Mouse (Mus musculus) spleen, postnatal 36 days (tissue): ENCODE results near the gene Atxn7l1.
"Not testable (repeated sequence)": the region's sequence is repeated elsewhere in the genome, so short reads cannot be mapped to it uniquely, and the experiment has no call there.

Source experiments
- DNase-seq, 2 experiments: peaks; one replicate each; pipeline ENCODE4 v3.0.0; 2022; ENCODE audit warnings: low spot score in 2 of 2, mixed read lengths in 1 of 2

Gene Atxn7l1

DNA sequence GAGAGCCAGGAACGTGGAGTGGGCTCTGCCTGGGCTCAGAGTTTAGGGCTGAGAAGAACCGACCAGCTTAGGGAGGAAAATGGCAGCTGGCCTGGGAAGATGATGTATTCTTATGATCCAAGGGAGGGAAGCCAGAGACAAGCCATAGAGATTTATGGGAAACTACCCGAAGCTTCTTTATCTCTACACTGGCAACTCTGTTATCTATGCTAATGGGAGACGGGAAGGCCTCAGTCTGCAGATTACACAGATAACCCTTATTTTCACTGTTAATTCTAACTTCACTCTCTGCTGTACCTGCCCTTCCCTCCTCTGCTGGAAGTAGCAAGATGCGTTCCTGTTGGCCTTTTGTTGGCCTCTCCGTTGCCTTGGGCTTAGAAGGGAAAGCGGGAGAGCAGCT lies 5.6 kb downstream of the Atxn7l1 start:
- no peak for DNase-seq

DNA sequence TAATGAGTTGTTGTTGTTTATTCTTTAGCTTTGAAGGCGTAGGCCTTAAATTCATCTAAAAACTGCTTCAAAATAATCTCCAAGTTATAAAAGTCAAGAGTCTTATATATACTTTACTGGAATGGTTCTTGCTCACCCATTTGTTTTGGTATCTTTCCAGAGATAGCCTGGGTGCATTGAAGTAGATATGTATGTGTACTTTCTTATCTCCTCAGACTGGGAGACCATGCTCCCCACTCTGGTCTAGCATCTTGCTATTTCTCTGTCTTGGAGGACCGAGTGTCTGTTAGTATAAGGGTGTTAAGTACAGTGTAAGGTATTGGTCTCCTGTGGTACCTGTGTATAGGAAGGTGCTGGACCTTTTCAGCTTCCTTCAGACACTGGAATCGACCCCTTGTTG lies 6.4 kb downstream of the Atxn7l1 start:
- DNase-seq, result no peak

DNA sequence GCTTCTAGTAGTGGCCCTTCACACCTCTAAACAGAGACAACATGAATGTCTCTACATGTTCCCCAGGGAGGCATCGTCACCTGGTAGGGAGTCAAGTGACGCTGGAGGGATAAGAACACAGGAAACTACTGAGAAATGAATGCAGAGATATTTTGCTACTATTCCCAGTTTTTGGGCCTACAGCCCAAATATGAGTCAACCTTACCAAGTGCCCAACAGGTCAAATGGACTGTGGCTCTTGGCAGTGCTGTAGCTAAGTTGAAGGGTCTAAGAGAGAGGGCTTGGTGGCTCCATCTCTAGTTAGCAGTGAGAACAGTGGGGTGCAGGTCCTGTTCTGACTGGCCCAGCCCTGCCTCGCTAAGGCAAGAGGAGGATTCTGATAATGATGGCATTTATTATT lies 7.2 kb downstream of the Atxn7l1 start:
- no peak for DNase-seq

DNA sequence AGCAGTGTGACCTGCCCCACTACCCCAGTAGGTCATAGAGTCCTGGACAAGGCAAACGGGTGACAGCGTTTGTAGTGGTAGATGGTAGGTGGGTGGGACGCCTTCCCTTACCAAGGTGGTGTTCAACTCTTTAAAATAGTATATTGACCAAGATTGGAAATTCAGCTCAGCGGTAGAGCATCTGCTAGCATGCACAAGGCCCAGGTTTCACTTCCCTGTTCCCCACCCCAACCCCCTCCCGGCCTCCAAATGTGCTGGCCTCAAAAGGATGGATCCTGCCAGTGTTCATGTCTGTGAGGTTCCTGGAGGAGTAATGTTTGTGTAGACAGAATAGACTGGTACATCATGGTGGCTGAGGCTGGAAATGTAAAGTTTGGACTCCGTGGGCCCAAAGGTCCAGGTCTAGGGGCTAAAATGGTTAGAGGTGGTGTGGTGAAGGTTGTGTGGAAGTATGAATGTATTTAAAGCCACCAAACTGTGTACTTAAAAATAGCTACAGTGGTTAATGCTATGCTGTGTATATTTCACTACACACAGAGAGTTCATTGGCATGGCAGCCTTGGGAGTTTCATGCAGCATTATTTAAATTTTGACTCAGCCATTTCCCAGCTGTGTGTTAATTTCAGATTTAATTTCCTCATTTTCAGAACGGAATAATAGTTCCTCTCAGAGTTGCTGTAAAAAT lies 9.0 kb downstream of the Atxn7l1 start:
- peak; percentile 53 to 63 for DNase-seq

DNA sequence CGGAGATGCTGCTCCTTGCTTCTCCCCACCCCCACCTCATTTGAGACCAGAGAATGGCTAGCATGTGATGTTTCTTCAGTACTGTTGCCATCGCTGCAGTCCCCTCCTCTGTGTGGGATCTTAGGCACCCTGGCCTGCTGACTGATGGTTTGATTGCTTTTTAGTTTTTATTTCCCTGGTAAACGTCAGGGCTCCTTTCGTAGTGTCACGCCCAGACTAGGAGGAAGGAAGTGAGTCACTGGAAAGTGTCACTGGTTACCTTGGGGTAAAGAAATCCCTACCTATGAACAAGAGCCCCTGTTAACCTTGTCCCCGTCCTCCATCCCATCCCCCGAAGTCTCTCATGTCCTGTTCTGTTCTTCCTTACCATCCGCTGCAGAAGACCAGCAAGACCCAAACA lies 10.8 kb downstream of the Atxn7l1 start:
- DNase-seq, result no peak

DNA sequence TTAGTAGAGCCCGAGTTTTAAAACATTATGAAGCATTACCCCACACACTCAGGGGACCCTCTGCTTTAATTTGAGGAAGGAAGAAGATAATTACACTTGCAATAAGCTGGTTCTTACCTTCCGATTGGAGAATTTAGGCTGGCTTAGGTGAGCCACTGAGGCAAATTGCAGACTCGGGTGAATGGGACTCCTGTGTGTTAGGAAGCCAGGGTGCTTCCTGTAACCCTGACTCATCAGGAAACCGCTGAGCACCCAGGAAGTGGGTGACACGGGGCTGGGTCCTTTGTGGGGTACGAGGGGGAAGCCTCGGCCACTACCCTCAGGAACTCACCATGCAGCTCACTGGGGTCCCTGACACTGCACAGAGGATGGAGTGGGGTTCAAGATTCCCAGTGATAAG lies 12.9 kb downstream of the Atxn7l1 start:
- peak in 1 of 2 experiments; percentile 25 for DNase-seq

DNA sequence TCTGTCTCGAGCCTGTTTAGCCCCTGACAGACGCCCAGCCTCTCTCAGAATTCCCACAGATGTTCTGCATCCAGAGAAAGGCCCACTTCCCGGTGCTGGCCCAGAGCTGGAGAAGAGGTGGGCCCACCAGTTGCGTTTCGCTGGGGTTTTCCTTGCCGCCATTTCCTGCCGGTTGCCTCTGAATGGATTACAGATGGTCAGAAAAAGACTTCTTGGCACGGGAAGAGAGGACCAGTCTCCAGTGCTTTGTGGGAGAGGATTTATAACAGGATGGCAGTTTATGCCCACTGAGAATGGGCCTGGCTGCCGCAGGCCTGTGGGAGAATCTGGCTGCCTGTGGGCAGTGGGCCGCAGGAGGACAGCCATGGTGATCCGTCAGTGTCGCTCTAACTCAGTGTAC lies 15.0 kb downstream of the Atxn7l1 start:
- DNase-seq, result no peak

DNA sequence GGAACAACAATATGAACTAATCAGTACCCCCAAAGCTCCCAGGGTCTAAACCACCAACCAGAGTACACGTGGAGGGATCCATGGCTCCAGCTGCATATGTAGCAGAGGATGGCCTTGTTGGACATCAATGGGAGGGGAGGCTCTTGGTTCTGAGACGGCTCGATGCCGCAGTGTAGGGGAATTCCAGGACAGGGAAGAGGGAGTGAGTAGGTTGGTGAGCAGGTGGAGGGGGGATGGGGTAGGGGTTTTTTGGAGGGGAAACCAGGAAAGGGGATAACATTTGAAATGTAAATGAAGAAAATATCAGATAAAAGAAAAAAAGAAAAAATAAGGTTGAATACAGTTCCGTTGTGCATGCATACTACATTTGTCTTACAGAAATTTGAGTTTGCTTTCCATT lies 16.5 kb downstream of the Atxn7l1 start:
- DNase-seq, result not testable (repeated sequence)

DNA sequence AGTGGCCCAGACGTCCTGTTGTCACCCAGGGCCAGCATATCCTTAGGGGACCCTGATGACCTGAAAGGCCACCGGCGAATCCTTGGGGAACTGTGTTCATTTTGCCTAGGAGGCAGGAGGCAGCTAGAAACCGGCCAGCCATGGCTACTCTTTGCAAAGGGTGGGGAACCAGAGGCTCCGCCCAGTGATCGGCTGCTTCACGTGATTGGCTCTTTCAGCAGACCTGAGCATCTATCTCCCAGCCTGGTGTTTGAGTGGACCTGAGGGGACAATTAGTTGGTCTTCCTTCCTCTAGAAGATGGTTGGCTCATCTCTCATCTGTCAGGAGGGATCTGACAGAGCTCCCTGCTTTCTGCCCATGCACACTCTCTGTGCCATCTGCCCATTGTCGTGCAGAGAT lies 19.2 kb downstream of the Atxn7l1 start:
- DNase-seq, result no peak

DNA sequence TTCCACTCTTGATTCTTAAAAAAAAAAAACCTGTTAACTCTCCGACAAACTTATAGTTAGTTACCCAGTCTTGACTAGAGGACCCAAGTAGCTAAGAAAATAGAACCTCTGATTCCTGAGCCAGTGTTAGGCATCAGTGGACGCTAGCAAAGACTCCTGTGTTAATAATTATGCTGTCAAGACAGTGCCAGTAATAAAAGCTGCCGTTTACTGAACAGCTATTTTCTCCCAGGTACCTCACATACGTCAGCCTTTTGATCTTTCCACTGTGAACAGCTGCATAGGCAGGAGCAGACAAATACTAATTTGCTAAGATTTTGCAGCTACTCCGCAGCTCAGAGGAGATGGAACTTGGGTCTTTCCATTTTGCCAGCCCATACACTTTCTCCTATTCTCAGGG lies 20.1 kb downstream of the Atxn7l1 start:
- DNase-seq, result no peak

DNA sequence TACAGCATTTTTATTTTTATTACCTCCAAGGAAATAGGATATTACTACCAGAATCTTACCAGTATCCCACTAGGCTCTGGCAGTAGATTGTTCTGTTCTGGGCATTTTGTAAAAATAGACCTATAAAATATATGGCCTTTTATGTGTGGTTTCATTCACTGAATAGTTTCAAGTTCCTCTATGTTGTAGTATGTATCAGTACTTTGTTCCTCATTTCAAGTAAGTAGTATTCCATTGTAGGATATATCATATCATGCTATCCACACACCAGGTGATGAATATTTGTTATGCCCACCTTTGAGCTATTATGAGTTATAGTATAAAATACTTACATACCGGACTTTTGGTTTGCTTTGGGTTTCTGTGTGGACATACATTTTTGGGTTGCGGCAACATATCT lies 21.0 kb downstream of the Atxn7l1 start:
- DNase-seq, result no peak

DNA sequence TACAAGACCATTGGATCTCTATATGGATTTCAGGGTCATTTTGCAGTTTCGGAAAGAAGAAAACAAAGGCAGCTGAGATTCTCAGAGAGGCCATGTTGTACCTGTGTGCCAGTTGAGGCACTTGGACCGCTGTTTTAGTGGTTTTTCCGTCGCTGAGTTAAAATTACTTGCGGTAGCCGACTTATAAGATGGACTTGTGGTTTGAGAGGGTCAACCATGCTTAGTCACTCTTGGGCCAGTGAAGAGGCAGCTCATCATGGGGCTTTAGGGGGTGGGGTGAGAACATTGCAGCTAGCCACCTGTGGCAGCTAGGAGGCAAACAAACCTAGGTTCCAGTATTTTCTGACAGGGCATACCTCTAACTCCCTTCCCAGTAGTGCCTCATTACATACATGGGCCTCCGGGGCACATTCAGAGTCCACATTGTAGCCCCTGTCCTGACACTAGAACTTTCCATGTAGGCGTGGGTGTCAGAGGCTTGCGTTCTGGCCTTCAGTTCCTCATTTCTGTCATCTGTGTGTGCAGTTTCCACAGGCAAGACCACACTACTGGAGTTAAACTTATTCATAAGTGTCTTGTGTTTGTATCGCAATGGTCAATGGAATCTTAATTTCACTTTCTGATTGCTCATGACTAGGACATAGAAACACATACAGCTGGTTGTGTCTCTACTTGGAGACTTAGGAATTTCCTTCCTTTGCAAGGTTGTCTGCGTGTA lies 22.4 kb downstream of the Atxn7l1 start:
- peak; percentile 68 to 71 for DNase-seq

DNA sequence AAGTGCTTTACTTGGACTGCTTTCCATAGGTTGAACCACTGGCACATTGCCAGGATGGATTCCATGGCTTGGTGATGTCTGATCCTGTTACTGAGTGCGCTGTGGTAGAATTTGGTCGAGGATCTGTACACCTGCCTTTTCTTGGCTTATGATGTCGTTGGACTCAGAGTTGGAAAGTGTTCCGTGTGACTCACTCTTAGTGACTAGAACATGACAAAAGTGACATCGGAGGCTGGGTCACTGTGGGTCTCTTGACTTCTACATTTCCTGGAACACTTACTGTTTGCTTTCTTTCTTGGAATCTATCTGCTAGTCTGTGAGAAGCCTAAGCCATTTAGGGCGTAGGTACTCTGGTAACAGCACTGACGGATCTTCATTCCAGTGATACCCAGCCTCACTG lies 23.3 kb downstream of the Atxn7l1 start:
- no peak for DNase-seq

DNA sequence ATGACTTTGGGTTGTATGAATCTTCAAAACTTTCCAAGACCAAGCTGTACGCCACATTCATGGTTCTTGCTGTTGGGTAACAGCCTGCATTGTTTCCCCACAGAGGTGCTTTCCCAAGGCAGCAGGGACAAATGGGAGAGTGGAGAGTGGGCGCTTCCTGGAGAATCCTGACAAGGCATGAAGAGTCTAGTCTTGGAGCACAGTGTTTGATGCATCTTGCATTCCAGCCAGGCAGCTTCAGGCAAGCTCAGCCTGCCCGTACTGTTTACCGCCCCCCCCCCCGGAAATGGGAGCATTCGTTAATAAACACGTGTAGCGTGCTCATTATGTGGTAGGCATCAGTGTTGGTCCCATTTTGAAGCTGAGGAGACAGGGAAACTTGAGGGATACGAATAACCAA lies 25.4 kb downstream of the Atxn7l1 start:
- DNase-seq, result no peak

DNA sequence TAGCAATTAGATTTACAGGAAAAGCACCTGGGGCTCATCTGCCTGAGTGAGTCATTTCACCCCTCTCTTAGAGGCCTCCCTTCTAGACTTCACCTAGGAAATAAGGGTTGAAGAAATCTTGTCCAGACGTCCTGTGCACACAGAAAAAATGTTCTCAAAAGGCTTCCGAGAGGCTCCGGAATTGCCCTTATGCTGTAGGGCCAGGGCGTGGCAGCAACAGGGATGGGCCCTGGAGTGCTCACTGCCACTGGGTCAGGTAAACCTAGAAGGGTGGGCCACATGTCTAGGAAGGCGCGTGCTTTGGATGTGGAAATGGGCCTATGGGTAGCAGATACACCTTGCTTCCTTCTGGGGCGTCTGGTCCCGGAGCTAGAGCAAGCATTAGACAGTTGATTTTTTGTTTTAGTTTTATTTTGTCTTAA lies 26.2 kb downstream of the Atxn7l1 start:
- DNase-seq, result no peak

DNA sequence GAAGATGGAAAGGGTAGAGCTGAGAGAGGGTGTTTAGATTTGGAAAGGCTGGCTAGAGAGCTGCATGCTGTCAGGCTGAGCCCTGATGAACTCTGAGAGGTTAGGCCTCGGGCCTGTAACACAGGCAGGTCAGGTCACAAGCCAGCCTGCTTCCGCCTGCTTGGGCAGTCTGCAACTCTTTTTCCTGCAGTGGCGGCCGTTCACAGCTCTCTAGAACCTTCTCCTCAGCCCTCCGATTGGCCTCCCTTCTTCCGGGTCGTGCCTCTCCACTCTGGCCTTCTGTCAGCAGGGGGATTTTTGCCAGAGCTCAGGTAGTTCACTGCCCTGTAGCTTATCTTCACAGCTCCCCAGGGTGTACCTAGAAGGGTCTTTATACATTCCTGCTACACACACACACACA lies 26.7 kb downstream of the Atxn7l1 start:
- DNase-seq, result no peak

DNA sequence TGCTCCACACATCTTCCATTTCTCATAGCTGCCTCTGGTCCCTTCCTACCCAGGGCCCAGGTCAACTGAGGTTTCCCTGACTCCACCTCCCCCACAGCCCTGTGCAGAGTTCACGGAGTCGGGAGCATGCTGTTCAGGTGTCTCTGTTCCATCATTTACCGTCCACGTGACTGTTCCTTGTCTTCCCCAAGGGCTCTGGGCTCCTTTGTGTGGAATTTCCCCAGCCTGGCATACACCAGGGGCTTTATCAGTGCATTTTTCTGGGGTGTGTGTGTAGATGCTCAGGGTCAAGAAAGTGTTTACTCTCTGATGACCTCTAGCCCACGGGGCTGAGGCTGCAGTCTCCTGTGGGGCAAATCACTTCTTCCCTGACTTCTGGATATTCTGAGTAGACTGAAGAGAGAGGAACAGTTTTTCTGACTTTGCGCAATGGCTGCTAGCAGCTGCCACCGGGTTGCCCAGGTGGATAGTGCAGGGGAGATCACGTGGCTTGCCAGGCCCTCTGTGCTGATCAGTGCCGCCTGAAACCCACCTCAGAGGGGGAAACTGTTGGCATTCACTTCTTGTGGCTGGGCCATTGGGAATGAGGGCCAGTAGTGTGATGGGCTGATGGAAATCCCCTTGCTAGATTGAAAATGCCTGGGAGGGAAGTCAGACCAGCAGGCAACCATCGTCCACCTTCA lies 27.3 kb downstream of the Atxn7l1 start:
- DNase-seq, result no peak

DNA sequence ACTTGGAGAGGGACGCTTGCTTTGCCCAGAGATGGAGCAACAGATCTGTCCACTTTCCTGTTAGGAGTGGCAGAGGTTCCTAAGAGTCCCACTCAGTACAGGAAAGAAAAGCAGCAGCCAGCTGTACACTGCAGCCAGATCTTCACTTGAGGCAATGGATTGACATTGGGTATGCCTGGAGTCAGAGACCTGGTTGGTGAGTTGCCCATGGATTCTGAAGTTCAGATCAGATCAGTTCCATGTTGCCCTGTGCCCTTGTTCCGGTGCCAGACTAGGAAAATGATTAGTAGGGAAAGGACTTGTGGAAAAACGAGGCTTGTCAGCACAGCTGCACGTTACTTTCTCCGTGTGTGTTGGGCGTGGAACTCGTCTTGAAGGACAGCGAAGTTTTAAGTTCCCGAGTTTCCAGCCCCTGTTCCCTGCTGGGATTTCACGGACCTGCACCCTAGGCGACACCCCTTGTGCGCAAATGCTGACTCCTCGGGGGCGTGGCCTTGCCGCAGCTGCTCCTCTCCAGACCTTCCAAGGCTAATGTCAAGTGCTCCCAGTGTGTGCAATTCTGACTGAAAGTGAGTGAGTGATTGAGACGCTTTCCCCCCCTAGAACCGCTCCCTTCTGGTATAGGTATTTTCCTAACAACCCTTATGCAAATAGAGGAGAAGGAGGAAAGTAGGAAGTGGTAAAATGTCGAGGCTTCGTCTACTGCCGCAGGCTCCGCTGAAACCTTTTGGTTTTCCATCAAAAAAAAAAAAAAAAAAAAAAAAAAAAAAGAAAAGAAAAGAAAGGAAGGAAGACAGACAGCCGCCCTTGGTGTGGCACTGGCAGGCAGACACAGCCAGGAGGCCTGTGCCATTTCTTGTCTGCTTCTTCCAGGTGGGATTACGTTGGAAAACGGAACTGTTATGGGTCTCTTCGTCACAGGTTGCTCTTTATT lies 28.4 kb downstream of the Atxn7l1 start:
- DNase-seq, result peak in 1 of 2 experiments; percentile 44

DNA sequence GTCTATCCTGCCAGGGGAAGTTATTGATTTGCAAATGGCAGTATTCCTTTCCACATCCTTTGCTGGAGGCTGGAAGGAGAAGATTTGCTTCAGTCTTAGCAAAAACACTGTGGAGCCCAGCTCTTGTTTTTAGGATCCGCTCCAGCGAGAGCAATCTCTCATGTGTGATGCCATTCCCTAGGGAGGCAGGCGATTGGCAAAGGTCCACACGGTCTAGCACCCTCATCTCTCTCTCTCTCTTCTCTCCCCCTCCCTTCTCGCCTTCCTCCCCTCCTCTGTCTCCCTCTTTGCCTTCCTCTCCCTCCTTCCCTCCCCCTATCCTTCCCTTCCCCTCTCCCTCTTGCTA lies 29.0 kb downstream of the Atxn7l1 start:
- no peak for DNase-seq

DNA sequence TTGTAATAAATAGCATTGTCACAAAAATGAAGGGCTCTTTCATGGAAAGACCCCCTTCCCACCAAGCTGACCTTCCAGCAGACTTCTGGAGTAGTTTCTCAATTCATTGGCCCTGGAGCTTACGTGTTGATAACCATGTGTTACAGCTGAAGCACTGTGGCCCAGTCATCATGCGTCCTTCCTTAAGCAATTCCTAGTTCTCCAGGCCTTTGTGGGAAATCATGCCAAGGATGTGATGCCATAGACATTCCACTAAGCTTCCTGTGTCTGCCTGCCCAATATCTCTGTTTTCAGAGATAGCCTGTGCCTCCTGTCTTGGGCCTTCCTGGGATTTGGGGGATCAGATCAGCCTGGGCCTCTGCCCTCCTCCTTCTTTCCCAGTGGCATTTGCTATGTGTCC lies 32.9 kb downstream of the Atxn7l1 start:
- DNase-seq, result no peak

DNA sequence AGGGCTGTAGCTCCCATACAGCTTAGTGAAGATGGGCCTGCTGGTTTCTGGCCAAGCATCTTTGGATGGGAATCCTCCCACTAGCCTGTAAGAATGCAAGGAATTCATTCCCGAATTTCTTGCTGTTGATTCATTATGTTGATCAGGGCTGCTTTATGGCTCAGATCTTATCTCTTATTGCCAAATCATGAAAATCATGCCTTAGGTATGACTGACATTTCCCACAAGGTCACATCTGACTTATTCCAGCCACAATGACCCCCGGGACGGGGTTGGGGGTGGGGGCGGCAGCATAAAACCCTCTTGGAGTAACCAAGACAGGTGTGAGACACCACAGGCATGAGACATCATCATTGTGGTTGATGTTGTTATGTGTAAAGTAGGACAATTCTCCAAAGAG lies 34.4 kb downstream of the Atxn7l1 start:
- no peak for DNase-seq
